Mouse (Mus musculus) cerebellum, adult 9-10 months (tissue): ENCODE results near the gene Gria1.
A peak's percentile ranks its signal among the peaks of the same experiment; 100 is the strongest.

ENCODE experiments used
- DNase-seq: peaks from one replicate; pipeline ENCODE4 v3.0.0; 2022

Gria1 gene

GRCm38 (mm10) chr11:57176552-57176951 lies 165.4 kb downstream of the Gria1 start:
- no peak for DNase-seq

GRCm38 (mm10) chr11:57184216-57184615 lies 173.0 kb downstream of the Gria1 start:
- DNase-seq: no peak

- no peak for DNase-seq
Measured at GRCm38 (mm10) chr11:57185110-57185509, 173.9 kb downstream of the Gria1 start.

- DNase-seq: no peak
Measured at GRCm38 (mm10) chr11:57189391-57189790, 178.2 kb downstream of the Gria1 start.

- DNase-seq: no peak
Measured at GRCm38 (mm10) chr11:57194746-57195145, 183.6 kb downstream of the Gria1 start.

GRCm38 (mm10) chr11:57201245-57201976 lies 190.2 kb downstream of the Gria1 start:
- no peak for DNase-seq

GRCm38 (mm10) chr11:57204371-57204770 lies 193.2 kb downstream of the Gria1 start:
- DNase-seq: no peak

GRCm38 (mm10) chr11:57207260-57207659 lies 196.1 kb downstream of the Gria1 start:
- DNase-seq: no peak

- DNase-seq: peak; percentile 2
Measured at GRCm38 (mm10) chr11:57214079-57214478, 202.9 kb downstream of the Gria1 start.

- DNase-seq: no peak
Measured at GRCm38 (mm10) chr11:57214583-57214982, 203.4 kb downstream of the Gria1 start.

GRCm38 (mm10) chr11:57222797-57223569 lies 211.8 kb downstream of the Gria1 start:
- no peak for DNase-seq

GRCm38 (mm10) chr11:57235446-57235845 lies 224.3 kb downstream of the Gria1 start:
- no peak for DNase-seq

- DNase-seq: no peak
Measured at GRCm38 (mm10) chr11:57236431-57236830, 225.2 kb downstream of the Gria1 start.

GRCm38 (mm10) chr11:57239758-57240157 lies 228.6 kb downstream of the Gria1 start:
- DNase-seq: no peak

- no peak for DNase-seq
Measured at GRCm38 (mm10) chr11:57243835-57244234, 232.6 kb downstream of the Gria1 start.

GRCm38 (mm10) chr11:57244543-57244942 lies 233.4 kb downstream of the Gria1 start:
- no peak for DNase-seq

- no peak for DNase-seq
Measured at GRCm38 (mm10) chr11:57248870-57249269, 237.7 kb downstream of the Gria1 start.

- no peak for DNase-seq
Measured at GRCm38 (mm10) chr11:57250129-57250528, 238.9 kb downstream of the Gria1 start.

GRCm38 (mm10) chr11:57271687-57272086 lies 260.5 kb downstream of the Gria1 start:
- DNase-seq: no peak

GRCm38 (mm10) chr11:57274687-57275086 lies 263.5 kb downstream of the Gria1 start:
- DNase-seq: no peak

GRCm38 (mm10) chr11:57278056-57278455 lies 266.9 kb downstream of the Gria1 start:
- no peak for DNase-seq

GRCm38 (mm10) chr11:57286119-57286518 lies 274.9 kb downstream of the Gria1 start:
- no peak for DNase-seq

- no peak for DNase-seq
Measured at GRCm38 (mm10) chr11:57297376-57297775, 286.2 kb downstream of the Gria1 start.

- DNase-seq: peak; percentile 5
Measured at GRCm38 (mm10) chr11:57298263-57298662, 287.1 kb downstream of the Gria1 start.
